Mouse (Mus musculus): ENCODE results near the gene Maoa. TPM values are rescaled to one million over a fixed set of nuclear protein-coding genes. Genes with fewer than 3 reads are reported as not detected.

Gene Maoa
- 17.9 and 18.0 TPM in 2 replicates for polyA plus RNA-seq (2015; fragmentation: Nextera tagmentation; extraction: Ambion mirVana)

DNA sequence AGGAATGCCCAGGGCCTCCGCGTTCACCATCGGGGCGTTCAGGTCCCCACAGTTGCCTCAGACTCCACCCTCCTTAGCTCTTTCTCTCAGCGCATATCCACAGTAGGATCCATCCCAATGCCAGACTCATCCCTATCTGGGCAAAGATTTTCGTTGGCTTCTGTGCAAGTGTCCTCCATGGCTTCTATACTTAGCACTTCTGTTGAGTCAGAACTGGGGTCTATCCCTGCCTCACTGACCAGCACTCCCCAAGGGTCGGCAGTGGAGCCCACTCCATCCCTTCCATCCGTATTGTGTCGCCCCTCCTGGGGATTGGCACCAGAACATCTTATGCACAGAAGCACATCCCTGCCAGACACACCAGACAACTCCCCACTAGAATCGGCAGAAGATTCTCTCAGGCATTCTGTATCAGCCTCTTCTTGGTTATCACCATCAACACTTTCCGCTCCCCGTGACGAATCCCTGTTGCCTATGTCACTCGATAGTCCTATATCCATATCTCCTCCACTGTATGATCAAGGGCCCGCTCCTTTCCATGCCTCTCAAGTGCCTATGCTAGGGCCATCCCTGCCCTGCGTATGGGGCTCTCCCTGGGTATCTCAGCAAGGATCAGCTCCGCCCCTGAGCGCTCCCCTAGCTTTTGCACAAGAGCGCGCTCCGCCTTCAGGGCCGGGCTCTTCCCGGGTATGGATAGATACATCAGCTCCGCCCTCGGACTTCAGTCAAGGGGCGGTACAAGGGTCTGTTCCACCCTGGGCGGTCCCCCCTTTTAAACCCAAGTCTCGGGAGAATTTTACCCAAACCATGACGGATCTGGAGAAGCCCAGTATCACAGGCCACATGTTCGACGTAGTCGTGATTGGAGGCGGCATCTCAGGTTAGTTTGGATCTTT is at the start of gene Maoa:
TSS of gene Maoa (plus strand) at position 665 of the 896 bp plus-strand sequence.
- Histone ChIP-seq H3K27ac (peak within 1 kb of the TSS; percentile 86), H3K9ac (peak within 1 kb of the TSS; percentile 71), H3K36me3 (no peaks in the 10 kb centered on the region), H3K4me2 (peak within 1 kb of the TSS; percentile 66), H3K9me3 (no peaks in the 10 kb centered on the region), H3K4me1 (replicated peaks) (no peaks in the 10 kb centered on the region), H3K27me3 (no peaks in the 10 kb centered on the region), H3K4me3 (peak within 1 kb of the TSS; percentile 50)
- WGBS, result 20% methylated on average over 33 of the region's 33 CpGs
- peak; percentile 83 for ATAC-seq (ENCODE audit: low FRiP score)

DNA sequence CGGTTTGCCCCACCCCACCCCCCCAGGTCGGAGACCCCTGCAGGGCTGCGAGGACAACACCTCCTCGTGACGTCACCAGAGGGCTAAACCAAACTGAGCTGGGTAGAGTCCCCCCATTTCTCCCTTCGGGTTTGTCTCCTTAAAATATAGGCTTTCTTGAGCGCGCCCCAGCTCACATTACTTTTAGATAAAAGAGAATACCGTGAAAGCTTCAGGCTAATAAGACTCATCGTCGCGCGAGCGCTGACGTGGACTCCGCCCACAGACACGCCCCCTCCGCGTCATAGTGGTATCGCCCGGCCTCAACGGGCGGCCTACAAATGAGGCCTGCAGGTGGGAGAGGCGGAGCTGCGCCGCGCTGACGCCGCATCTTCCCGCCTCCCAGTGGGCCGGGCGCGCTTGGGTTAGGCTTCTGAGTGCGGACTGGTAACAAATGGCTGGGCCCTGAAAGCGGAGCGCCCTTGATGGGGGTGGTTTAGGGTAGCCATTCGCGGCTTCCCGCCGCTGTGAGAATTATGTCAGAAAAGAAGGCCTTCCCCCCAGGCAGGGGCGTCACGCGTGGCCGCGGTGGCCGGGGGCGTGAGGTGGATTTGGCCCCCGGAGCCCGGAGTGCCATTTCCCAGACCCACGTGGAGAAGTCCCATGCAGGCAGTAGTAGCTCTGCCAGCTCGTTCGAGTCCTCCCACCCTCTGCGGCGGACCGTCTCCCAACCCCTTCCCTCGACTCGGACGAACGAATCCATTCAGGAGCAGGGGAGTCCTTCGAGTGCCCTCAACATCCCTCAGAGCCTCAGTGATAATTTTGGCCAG is 1.1 kb upstream of the Maoa start:
- Histone ChIP-seq H3K9me3 (no peaks in the 10 kb centered on the region), H3K4me3 (peak overlapping the region; percentile 50), H3K4me1 (replicated peaks) (no peaks in the 10 kb centered on the region), H3K9ac (peak overlapping the region; percentile 71), H3K27ac (peak overlapping the region; percentile 86), H3K27me3 (no peaks in the 10 kb centered on the region), H3K4me2 (peak overlapping the region; percentile 66), H3K36me3 (no peaks in the 10 kb centered on the region)
- WGBS, result 15% methylated on average over 55 of the region's 60 CpGs
- ATAC-seq (ENCODE audit: low FRiP score), result peak; percentile 95

DNA sequence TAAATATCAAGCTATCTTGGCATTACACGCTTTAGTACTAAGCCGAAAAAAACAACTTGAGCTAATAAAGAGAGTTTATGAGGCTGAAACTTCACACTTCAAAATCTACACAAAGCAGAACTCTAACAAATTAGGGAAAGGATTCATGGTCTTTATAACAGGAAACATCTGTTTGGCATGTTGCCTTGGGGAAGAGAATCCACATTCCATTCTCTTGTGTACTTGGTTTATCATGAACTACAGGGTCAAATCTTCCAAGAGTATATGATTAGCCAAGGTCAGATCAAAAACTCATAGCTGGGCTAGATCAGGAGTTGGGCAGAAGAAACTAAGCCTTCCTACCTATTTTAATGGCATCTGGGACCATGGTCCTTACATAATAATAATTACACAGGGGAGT is 37.0 kb downstream of the Maoa start:
- H3K9me3 ChIP-seq, result no peaks in the 10 kb centered on the region
- no peak for ATAC-seq (ENCODE audit: low FRiP score)
- H3K27ac ChIP-seq, result no peak overlapping the region
- H3K9ac ChIP-seq, result no peak overlapping the region
- no peaks in the 10 kb centered on the region for H3K36me3 ChIP-seq
- H3K27me3 ChIP-seq, result no peaks in the 10 kb centered on the region
- H3K4me1 ChIP-seq (replicated peaks), result no peaks in the 10 kb centered on the region
- WGBS, result 84% methylated on average over 2 of the region's 2 CpGs
- no peak overlapping the region for H3K4me2 ChIP-seq
- no peak overlapping the region for H3K4me3 ChIP-seq

DNA sequence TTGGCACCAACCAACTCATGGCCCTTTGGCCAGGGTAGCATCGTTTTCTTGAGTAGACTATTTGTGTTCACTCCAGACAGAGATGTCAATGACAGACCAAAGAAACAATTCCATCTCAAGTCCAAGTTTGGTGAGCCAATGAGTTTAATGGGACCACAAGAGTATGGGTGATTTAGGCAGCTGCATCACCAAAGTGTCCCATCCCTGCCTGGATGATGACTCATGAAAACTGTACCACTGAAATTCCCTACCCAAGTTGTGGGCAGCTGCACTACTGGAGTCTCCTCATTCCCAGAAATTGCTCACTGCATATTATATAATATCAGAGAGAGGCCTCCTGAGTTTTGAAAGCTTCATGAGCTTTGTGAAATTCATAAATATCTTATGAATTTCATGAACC is 86.6 kb downstream of the Maoa start:
- H3K27ac ChIP-seq, result no peak overlapping the region
- WGBS, result 93% methylated on average over 1 of the region's 1 CpGs

DNA sequence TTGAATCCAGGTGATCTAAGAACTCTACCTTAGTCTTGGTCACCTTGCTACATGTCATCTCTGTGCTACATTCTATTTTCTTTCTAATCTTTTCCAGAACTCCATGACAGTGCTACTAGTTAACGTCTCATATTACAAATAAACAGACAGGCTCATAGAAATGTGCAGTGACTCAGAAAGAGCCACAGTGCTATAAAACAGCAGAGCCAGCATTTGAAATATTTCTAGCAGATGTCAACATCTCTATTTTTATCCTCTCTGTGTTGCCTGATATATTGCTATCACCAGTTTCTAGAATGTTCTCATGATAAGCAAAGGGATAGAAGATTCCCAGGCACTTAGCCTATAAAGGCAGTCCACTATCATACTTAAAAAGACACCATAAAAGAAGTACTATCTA is 94.5 kb downstream of the Maoa start:
- WGBS, result 97% methylated on average over 1 of the region's 1 CpGs

More for the DNA sequence above, 86.6 kb downstream of the Maoa start:
- no peaks in the 10 kb centered on the region for H3K36me3 ChIP-seq
- no peaks in the 10 kb centered on the region for H3K9me3 ChIP-seq
- no peak overlapping the region for H3K9ac ChIP-seq
- no peak overlapping the region for H3K4me2 ChIP-seq
- no peaks in the 10 kb centered on the region for H3K27me3 ChIP-seq
- H3K4me3 ChIP-seq, result no peak overlapping the region
- ATAC-seq (ENCODE audit: low FRiP score), result no peak
- no peaks in the 10 kb centered on the region for H3K4me1 ChIP-seq (replicated peaks)

More for the DNA sequence above, 94.5 kb downstream of the Maoa start:
- no peak for ATAC-seq (ENCODE audit: low FRiP score)
- no peak overlapping the region for H3K4me3 ChIP-seq
- H3K4me2 ChIP-seq, result no peak overlapping the region
- H3K27ac ChIP-seq, result no peak overlapping the region
- H3K27me3 ChIP-seq, result no peaks in the 10 kb centered on the region
- no peak overlapping the region for H3K9ac ChIP-seq
- no peaks in the 10 kb centered on the region for H3K36me3 ChIP-seq
- no peaks in the 10 kb centered on the region for H3K9me3 ChIP-seq
- H3K4me1 ChIP-seq (replicated peaks), result no peaks in the 10 kb centered on the region

Other genes starting within 250 kb of the Maoa start
- not detected in 2 replicates for gene Cypt1, start 96.8 kb upstream of the Maoa start, polyA plus RNA-seq (2015; fragmentation: Nextera tagmentation; extraction: Ambion mirVana)
- gene Maob, start 197.7 kb downstream of the Maoa start, polyA plus RNA-seq (2015; fragmentation: Nextera tagmentation; extraction: Ambion mirVana), result 3.0 and 3.1 TPM in 2 replicates